Mouse (Mus musculus): Measurements from ENCODE around the gene Hgd.

GRCm38 (mm10) chr16:37680831-37681230 is 100.9 kb downstream of the Hgd start:
- TF ChIP-seq CTCF (IDR thresholded peaks at IDR 0.05; ENCODE audit: low read depth) (no peak), EP300 (IDR thresholded peaks at IDR 0.05; ENCODE audit: low read depth) (no peak)
